Mouse (Mus musculus) lung, postnatal 0 days (tissue): ENCODE data around the gene Itpr2. TPM values are rescaled to one million over a fixed set of nuclear protein-coding genes. Genes with fewer than 3 reads are reported as not detected.

Source experiments
- ATAC-seq: fragments of 200-750 bp; cut with Nextera tagmentation; 2 replicates; pipeline ENCODE4 v1.8.0; 2017; ENCODE audit warnings: moderate library complexity
- DNase-seq: peaks from one replicate; pipeline ENCODE4 v3.0.0-alpha.2; 2016; ENCODE audit warnings: low spot score
- H3K27ac ChIP-seq: fragments of 300-500 bp; sonication (generic); 2 replicates; pipeline ENCODE4 v1.5.1; 2014; ENCODE audit warnings: antibody characterized with exemption, mild to moderate bottlenecking, low read length, mixed read lengths
- H3K27me3 ChIP-seq: fragments of 300-500 bp; sonication (generic); replicated peaks from 2 replicates; pipeline ENCODE4 v1.6.1; 2014; ENCODE audit warnings: low read length, mixed read lengths; ENCODE audit not compliant: insufficient read depth
- H3K36me3 ChIP-seq: fragments of 300-500 bp; sonication (generic); 2 replicates; pipeline ENCODE4 v1.6.1; 2014; ENCODE audit warnings: low read length, mixed read lengths; ENCODE audit not compliant: insufficient read depth
- H3K4me1 ChIP-seq: fragments of 300-500 bp; sonication (generic); 2 replicates; pipeline ENCODE4 v1.6.1; 2014; ENCODE audit warnings: antibody characterized with exemption, low read depth, low read length, mixed read lengths; ENCODE audit not compliant: insufficient read depth
- H3K4me2 ChIP-seq: fragments of 300-500 bp; sonication (generic); replicated peaks from 2 replicates; pipeline ENCODE4 v1.6.1; 2014; ENCODE audit warnings: low read depth, mild to moderate bottlenecking, low read length, moderate library complexity, mixed read lengths
- H3K4me3 ChIP-seq: fragments of 300-500 bp; sonication (generic); 2 replicates; pipeline ENCODE4 v1.5.1; 2014; ENCODE audit warnings: low read depth, low read length
- H3K9ac ChIP-seq: fragments of 300-500 bp; sonication (generic); replicated peaks from 2 replicates; pipeline ENCODE4 v1.6.1; 2014; ENCODE audit warnings: low read depth, mild to moderate bottlenecking
- H3K9me3 ChIP-seq: fragments of 300-500 bp; sonication (generic); 2 replicates; pipeline ENCODE4 v1.6.1; 2016; ENCODE audit warnings: low read length, mixed read lengths
- CTCF ChIP-seq: IDR thresholded peaks from 2 replicates; pipeline ENCODE4 v1.5.1; 2016; ENCODE audit warnings: antibody characterized with exemption, mild to moderate bottlenecking
- EP300 ChIP-seq: IDR thresholded peaks from 2 replicates; pipeline ENCODE4 v1.6.1; 2016; ENCODE audit warnings: antibody characterized with exemption, mild to moderate bottlenecking, control low read depth
- WGBS: fragments of 180-500 bp; shearing (Covaris S2); extraction: QIAGEN DNeasy Blood & Tissue Kit; methylation state at CpG from one replicate; pipeline ENCODE4 v1.1.7; 2014; 5-methylcytosine and 5-hydroxymethylcytosine counted together
- polyA plus RNA-seq: library from polyadenylated mRNA; unstranded; fragments of >200 nt; fragmentation: Nextera tagmentation; extraction: Ambion mirVana; gene quantifications from 2 replicates; pipeline ENCODE4 v1.2.1, GENCODE M21; 2015

The Itpr2 gene
- polyA plus RNA-seq, 1 experiment from 2014 or later, result 15.7 TPM

- no peak overlapping the region for H3K27ac ChIP-seq
- no peak for TF ChIP-seq EP300
- TF ChIP-seq CTCF, result no peak
- H3K4me1 ChIP-seq, result no peaks in the 10 kb centered on the region
- peaks cover 3% of the 10 kb centered on the region; the same call in 1 of the 2 replicates for H3K36me3 ChIP-seq
- 81% methylated on average over 5 of the region's 5 CpGs for WGBS
- no peak overlapping the region for H3K4me3 ChIP-seq
- no peak overlapping the region for H3K4me2 ChIP-seq
- no peaks in the 10 kb centered on the region for H3K9me3 ChIP-seq
- H3K9ac ChIP-seq, result no peak overlapping the region
- H3K27me3 ChIP-seq, result no peaks in the 10 kb centered on the region
- DNase-seq (no peak), ATAC-seq (no peak)
Measured at GRCm38 (mm10) chr6:146314304-146314703, 187.7 kb downstream of the Itpr2 start.

GRCm38 (mm10) chr6:146313396-146313795 lies 188.6 kb downstream of the Itpr2 start:
- Histone ChIP-seq H3K4me1 (no peaks in the 10 kb centered on the region), H3K4me2 (no peak overlapping the region), H3K27ac (no peak overlapping the region), H3K9me3 (no peaks in the 10 kb centered on the region), H3K27me3 (no peaks in the 10 kb centered on the region), H3K36me3 (peaks cover 3% of the 10 kb centered on the region; the same call in 1 of the 2 replicates), H3K4me3 (no peak overlapping the region), H3K9ac (no peak overlapping the region)
- ATAC-seq (no peak), DNase-seq (peak; percentile 18)
- no peak for TF ChIP-seq EP300
- TF ChIP-seq CTCF, result no peak
- 62% methylated on average over 4 of the region's 4 CpGs for WGBS

GRCm38 (mm10) chr6:146310210-146310609 lies 191.8 kb downstream of the Itpr2 start:
- H3K27me3 ChIP-seq, result no peaks in the 10 kb centered on the region
- DNase-seq (no peak), ATAC-seq (no peak)
- WGBS, result 66% methylated on average over 2 of the region's 2 CpGs
- no peak for TF ChIP-seq EP300
- no peak for TF ChIP-seq CTCF
- no peaks in the 10 kb centered on the region for H3K9me3 ChIP-seq
- no peak overlapping the region for H3K9ac ChIP-seq
- H3K4me2 ChIP-seq, result no peak overlapping the region
- H3K4me3 ChIP-seq, result no peak overlapping the region
- peaks cover 3% of the 10 kb centered on the region; the same call in 1 of the 2 replicates for H3K36me3 ChIP-seq
- no peak overlapping the region for H3K27ac ChIP-seq
- no peaks in the 10 kb centered on the region for H3K4me1 ChIP-seq

GRCm38 (mm10) chr6:146309335-146309734 lies 192.7 kb downstream of the Itpr2 start:
- H3K4me2 ChIP-seq, result no peak overlapping the region
- no peak overlapping the region for H3K9ac ChIP-seq
- DNase-seq (no peak), ATAC-seq (no peak)
- no peak overlapping the region for H3K4me3 ChIP-seq
- H3K27me3 ChIP-seq, result no peaks in the 10 kb centered on the region
- H3K36me3 ChIP-seq, result peaks cover 3% of the 10 kb centered on the region; the same call in 1 of the 2 replicates
- H3K9me3 ChIP-seq, result no peaks in the 10 kb centered on the region
- WGBS, result 78% methylated on average over 1 of the region's 1 CpGs
- TF ChIP-seq CTCF, result no peak
- TF ChIP-seq EP300, result no peak
- H3K27ac ChIP-seq, result no peak overlapping the region
- no peaks in the 10 kb centered on the region for H3K4me1 ChIP-seq

GRCm38 (mm10) chr6:146305995-146306394 lies 196.0 kb downstream of the Itpr2 start:
- Histone ChIP-seq H3K4me2 (no peak overlapping the region), H3K36me3 (no peaks in the 10 kb centered on the region), H3K4me1 (no peaks in the 10 kb centered on the region), H3K4me3 (no peak overlapping the region), H3K27ac (no peak overlapping the region), H3K9ac (no peak overlapping the region), H3K9me3 (no peaks in the 10 kb centered on the region), H3K27me3 (no peaks in the 10 kb centered on the region)
- TF ChIP-seq EP300, result no peak
- TF ChIP-seq CTCF, result no peak
- DNase-seq, result no peak
- no peak for ATAC-seq
- 63% methylated on average over 3 of the region's 3 CpGs for WGBS

GRCm38 (mm10) chr6:146304088-146304487 lies 197.9 kb downstream of the Itpr2 start:
- DNase-seq, result no peak
- no peaks in the 10 kb centered on the region for H3K27me3 ChIP-seq
- ATAC-seq, result no peak

GRCm38 (mm10) chr6:146303336-146303735 lies 198.7 kb downstream of the Itpr2 start:
- TF ChIP-seq CTCF (no peak), EP300 (no peak)
- no peaks in the 10 kb centered on the region for H3K36me3 ChIP-seq
- no peak overlapping the region for H3K4me3 ChIP-seq
- DNase-seq (no peak), ATAC-seq (no peak)
- H3K9ac ChIP-seq, result no peak overlapping the region
- WGBS, result 81% methylated on average over 2 of the region's 2 CpGs
- H3K27ac ChIP-seq, result no peak overlapping the region
- H3K27me3 ChIP-seq, result no peaks in the 10 kb centered on the region
- no peaks in the 10 kb centered on the region for H3K9me3 ChIP-seq
- H3K4me2 ChIP-seq, result no peak overlapping the region
- H3K4me1 ChIP-seq, result no peaks in the 10 kb centered on the region

More at GRCm38 (mm10) chr6:146304088-146304487, 197.9 kb downstream of the Itpr2 start:
- H3K36me3 ChIP-seq, result no peaks in the 10 kb centered on the region
- 95% methylated on average over 11 of the region's 11 CpGs for WGBS
- TF ChIP-seq CTCF (no peak), EP300 (no peak)
- no peak overlapping the region for H3K27ac ChIP-seq
- H3K9me3 ChIP-seq, result no peaks in the 10 kb centered on the region
- no peaks in the 10 kb centered on the region for H3K4me1 ChIP-seq
- no peak overlapping the region for H3K4me3 ChIP-seq
- H3K9ac ChIP-seq, result no peak overlapping the region
- H3K4me2 ChIP-seq, result no peak overlapping the region
